Mouse (Mus musculus) thymus, adult 2 months (tissue): Measurements from ENCODE around the gene Rin1. TPM values are rescaled to one million over a fixed set of nuclear protein-coding genes. Genes with fewer than 3 reads are reported as not detected.

Experiments
- DNase-seq: peaks from one replicate; pipeline ENCODE4 v3.0.0; 2021
- H3K27ac ChIP-seq: fragments of 200-500 bp; 2 replicates; pipeline ENCODE4 v1.5.1; 2012; ENCODE audit warnings: low read length, control low read depth; ENCODE audit not compliant: control insufficient read depth, insufficient read depth
- H3K27me3 ChIP-seq: fragments of 200-500 bp; 2 replicates; pipeline ENCODE4 v1.6.1; 2012; ENCODE audit warnings: mild to moderate bottlenecking, low read length, moderate library complexity, mixed read lengths; ENCODE audit not compliant: control insufficient read depth, insufficient read depth
- H3K36me3 ChIP-seq: fragments of 200-500 bp; 2 replicates; pipeline ENCODE4 v1.6.1; 2012; ENCODE audit warnings: mild to moderate bottlenecking, low read length, moderate library complexity; ENCODE audit not compliant: control insufficient read depth, insufficient read depth
- H3K4me1 ChIP-seq: fragments of 200-500 bp; replicated peaks from 2 replicates; pipeline ENCODE4 v1.6.1; 2012; ENCODE audit warnings: low read length; ENCODE audit not compliant: control insufficient read depth, insufficient read depth
- H3K4me3 ChIP-seq: fragments of 200-500 bp; 2 replicates; pipeline ENCODE4 v1.5.1; 2012; ENCODE audit warnings: mild to moderate bottlenecking, low read length, control low read depth, moderate library complexity; ENCODE audit not compliant: control insufficient read depth, insufficient read depth
- CTCF ChIP-seq: fragments of 200-500 bp; IDR thresholded peaks from 2 replicates; pipeline ENCODE4 v1.5.1; 2012; ENCODE audit warnings: mild to moderate bottlenecking, control low read depth, low read length, moderate library complexity, borderline replicate concordance; ENCODE audit not compliant: control insufficient read depth, poor library complexity, insufficient read depth; ENCODE audit errors: extremely low read depth
- POLR2A ChIP-seq: fragments of 200-500 bp; IDR thresholded peaks from 2 replicates; pipeline ENCODE4 v1.6.1; 2012; ENCODE audit warnings: mild to moderate bottlenecking, low read length, control low read depth, moderate library complexity; ENCODE audit not compliant: control insufficient read depth, poor library complexity, insufficient read depth; ENCODE audit errors: extremely low read depth
- WGBS: fragments of 180-500 bp; shearing (Covaris S2); methylation state at CpG from one replicate; pipeline ENCODE4 v1.1.7; 2018; 5-methylcytosine and 5-hydroxymethylcytosine counted together
- polyA plus RNA-seq: library from polyadenylated mRNA; depleted of rRNA; stranded (reverse); fragments of >200 nt; gene quantifications from 2 replicates; pipeline ENCODE4 v1.2.3, GENCODE M21; 2012

Gene Rin1
- polyA plus RNA-seq, 1 experiment, result 7.1 TPM

- no peak overlapping the region for H3K4me3 ChIP-seq
- no peak for DNase-seq
- no peak overlapping the region for H3K27ac ChIP-seq
- TF ChIP-seq POLR2A, result no peak
- H3K4me1 ChIP-seq, result peaks cover 13% of the 10 kb centered on the region
- H3K27me3 ChIP-seq, result no peaks in the 10 kb centered on the region
- H3K36me3 ChIP-seq, result no peaks in the 10 kb centered on the region
- WGBS, result 74% methylated on average over 5 of the region's 5 CpGs
These were observed 10.4 kb downstream of the Rin1 start for GRCm38 (mm10) chr19:5060365-5061330.

DNA sequence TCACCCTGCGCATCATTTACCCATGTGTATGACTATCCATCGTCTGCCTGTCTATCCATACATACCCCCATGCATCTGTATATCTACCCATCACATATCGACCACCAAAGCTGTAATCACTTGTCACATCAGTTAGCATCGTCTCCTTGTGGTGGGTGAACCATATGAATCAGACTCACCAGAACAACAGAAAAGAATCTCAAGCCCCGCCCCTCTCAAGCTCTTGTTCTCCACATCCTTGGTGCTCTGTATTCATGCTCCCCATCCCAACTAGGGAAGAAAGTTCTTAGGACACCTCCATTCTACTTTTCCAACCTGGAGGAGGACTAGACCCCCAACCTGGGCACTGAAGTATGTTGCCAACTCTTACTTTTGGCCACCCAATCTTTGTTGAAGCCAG lies 11.8 kb downstream of the Rin1 start:
- WGBS, result 87% methylated on average over 5 of the region's 5 CpGs
- Histone ChIP-seq H3K4me3 (no peak overlapping the region), H3K27me3 (no peaks in the 10 kb centered on the region; the same call in 1 of the 2 replicates), H3K4me1 (peaks cover 13% of the 10 kb centered on the region), H3K27ac (no peak overlapping the region), H3K36me3 (no peaks in the 10 kb centered on the region)
- DNase-seq, result no peak
- TF ChIP-seq CTCF, result no peak
- TF ChIP-seq POLR2A, result no peak

DNA sequence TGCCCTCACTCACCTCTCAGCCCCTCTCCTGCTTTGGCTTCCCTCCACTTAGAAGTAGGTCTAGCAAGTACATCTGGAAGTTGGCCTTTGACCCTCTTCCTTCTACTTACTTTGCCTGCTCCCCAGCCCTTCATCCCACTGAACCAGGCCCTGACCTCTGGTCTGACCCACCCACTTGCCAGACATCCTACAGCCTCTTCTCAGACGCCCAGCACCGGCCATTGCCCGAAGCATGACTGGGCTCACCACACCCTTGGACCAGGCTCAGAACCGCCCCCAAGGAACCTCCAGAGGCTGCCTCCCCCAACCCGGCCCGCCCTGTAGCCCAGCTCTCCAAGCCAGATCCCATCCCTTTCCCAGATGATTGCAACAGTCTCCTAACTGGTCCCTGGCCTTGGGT lies 12.2 kb downstream of the Rin1 start:
- TF ChIP-seq POLR2A, result no peak
- TF ChIP-seq CTCF, result no peak
- Histone ChIP-seq H3K4me3 (no peak overlapping the region), H3K36me3 (no peaks in the 10 kb centered on the region), H3K27ac (no peak overlapping the region), H3K27me3 (no peaks in the 10 kb centered on the region; the same call in 1 of the 2 replicates), H3K4me1 (peaks cover 13% of the 10 kb centered on the region)
- DNase-seq, result no peak
- WGBS, result 95% methylated on average over 6 of the region's 6 CpGs

DNA sequence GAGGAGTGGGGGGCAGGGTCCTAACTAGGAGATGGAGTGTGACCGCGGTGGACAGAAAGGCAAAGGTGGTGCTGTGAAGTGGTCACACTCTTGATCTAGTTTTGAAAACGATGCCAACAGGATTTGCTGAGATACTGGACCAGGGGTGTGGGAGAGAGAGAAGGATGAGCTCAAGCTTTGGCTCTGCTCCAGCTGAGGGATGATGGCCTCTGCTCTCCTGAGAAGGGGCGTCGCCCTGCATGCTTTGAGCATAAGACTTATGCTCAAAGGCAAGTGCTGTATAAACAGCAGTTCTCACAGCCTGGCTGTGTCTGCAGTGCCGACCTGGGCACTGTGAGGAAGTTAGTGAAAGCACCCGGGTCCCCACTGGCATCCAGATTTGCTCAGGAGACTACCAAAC lies 14.8 kb downstream of the Rin1 start:
- DNase-seq, result no peak
- Histone ChIP-seq H3K27me3 (peaks cover 11% of the 10 kb centered on the region), H3K27ac (no peak overlapping the region), H3K4me3 (no peak overlapping the region), H3K36me3 (no peaks in the 10 kb centered on the region), H3K4me1 (peaks cover 3% of the 10 kb centered on the region; the same call in 1 of the 2 replicates)
- TF ChIP-seq CTCF (no peak), POLR2A (no peak)
- 70% methylated on average over 7 of the region's 7 CpGs for WGBS

- whole genome bisulfite sequencing, result 14% methylated on average over 15 of the region's 15 CpGs
- no peak for DNase-seq
- Histone ChIP-seq H3K4me1 (peaks cover 6% of the 10 kb centered on the region), H3K36me3 (no peaks in the 10 kb centered on the region), H3K27me3 (peaks cover 20% of the 10 kb centered on the region), H3K4me3 (no peak overlapping the region), H3K27ac (no peak overlapping the region)
- no peak for TF ChIP-seq POLR2A
- TF ChIP-seq CTCF, result no peak
These were observed 16.9 kb downstream of the Rin1 start for GRCm38 (mm10) chr19:5067040-5067799.

- no peak within 1 kb of the TSS for H3K4me3 ChIP-seq
These were observed 17.7 kb downstream of the Rin1 start, which contains the start of gene Cd248 for GRCm38 (mm10) chr19:5067867-5068569. Cd248 (plus strand) TSS chr19:5068078.

More at GRCm38 (mm10) chr19:5067867-5068569, 17.7 kb downstream of the Rin1 start, which contains the start of gene Cd248:
- no peak for DNase-seq
- peaks cover 11% of the 10 kb centered on the region for H3K4me1 ChIP-seq
- H3K27me3 ChIP-seq, result peaks cover 25% of the 10 kb centered on the region
- TF ChIP-seq POLR2A, result no peak
- TF ChIP-seq CTCF, result no peak
- WGBS, result 11% methylated on average over 56 of the region's 56 CpGs
- no peak within 1 kb of the TSS for H3K27ac ChIP-seq
- no peaks in the 10 kb centered on the region for H3K36me3 ChIP-seq
